Mouse (Mus musculus) MEL (cell line): ENCODE measurements around the gene Hadhb. TPM values are rescaled to one million over a fixed set of nuclear protein-coding genes. Genes with fewer than 3 reads are reported as not detected.

Experiments used
- DNase-seq: peaks from one replicate; pipeline ENCODE4 v3.0.0; 2011; ENCODE audit warnings: low read depth, low spot score
- H3K27ac ChIP-seq: 2 replicates; pipeline ENCODE4 v1.5.1; 2012; ENCODE audit warnings: low read depth, mild to moderate bottlenecking, control low read depth, low read length, moderate library complexity; ENCODE audit not compliant: control insufficient read depth
- H3K27me3 ChIP-seq, 2 experiments: fragments of 150-350 bp in 1 of 2; sonication (generic) in 1 of 2; 2 replicates each; pipeline ENCODE4 v1.6.1; 2012; ENCODE audit warnings: low read length in 2 of 2, mild to moderate bottlenecking in 2 of 2, improper control_type of control experiment in 1 of 2, moderate library complexity in 1 of 2; ENCODE audit not compliant: insufficient read depth in 2 of 2, control insufficient read depth in 1 of 2
- H3K36me3 ChIP-seq, 2 experiments: 2 replicates each; pipeline ENCODE4 v1.6.1; 2012 to 2014; ENCODE audit warnings: low read length in 2 of 2, improper control_type of control experiment in 1 of 2, inconsistent platforms in 1 of 2, mild to moderate bottlenecking in 1 of 2; ENCODE audit not compliant: insufficient read depth in 2 of 2, control insufficient read depth in 1 of 2
- H3K4me1 ChIP-seq, 2 experiments: fragments of 150-350 bp in 1 of 2; sonication (generic) in 1 of 2; 2 replicates each; pipeline ENCODE4 v1.6.1; 2012; ENCODE audit warnings: low read length in 2 of 2, improper control_type of control experiment in 1 of 2, mild to moderate bottlenecking in 1 of 2; ENCODE audit not compliant: insufficient read depth in 2 of 2, control insufficient read depth in 1 of 2
- H3K4me3 ChIP-seq, 2 experiments: fragments of 150-350 bp in 1 of 2; sonication (generic) in 1 of 2; 2 replicates each; pipeline ENCODE4 v1.5.1; 2012; ENCODE audit warnings: low read depth in 2 of 2, low read length in 2 of 2, mild to moderate bottlenecking in 2 of 2, moderate library complexity in 2 of 2, control low read depth in 1 of 2, improper control_type of control experiment in 1 of 2; ENCODE audit not compliant: control insufficient read depth in 1 of 2, insufficient read depth in 1 of 2
- H3K79me2 ChIP-seq: 2 replicates; pipeline ENCODE4 v1.6.1; 2012; ENCODE audit warnings: mild to moderate bottlenecking, low read length, moderate library complexity; ENCODE audit not compliant: control insufficient read depth, poor library complexity, insufficient read depth
- H3K9ac ChIP-seq: 2 replicates; pipeline ENCODE4 v1.6.1; 2012; ENCODE audit warnings: low read depth, mild to moderate bottlenecking, control low read depth, low read length, moderate library complexity; ENCODE audit not compliant: control insufficient read depth, poor library complexity, severe bottlenecking
- H3K9me3 ChIP-seq: fragments of 150-350 bp; sonication (generic); replicated peaks from 2 replicates; pipeline ENCODE4 v1.6.1; 2012; ENCODE audit warnings: mild to moderate bottlenecking, low read length, improper control_type of control experiment, moderate library complexity; ENCODE audit not compliant: insufficient read depth
- BHLHE40 ChIP-seq: IDR thresholded peaks from 2 replicates; pipeline ENCODE4 v1.6.1; 2012; ENCODE audit warnings: low read depth, mild to moderate bottlenecking, inconsistent platforms, low read length, improper control_type of control experiment, borderline replicate concordance
- CTCF ChIP-seq, 3 experiments: IDR thresholded peaks in 2 of 3; conservative IDR thresholded peaks in 1 of 3; 2 replicates each; pipeline ENCODE4 v1.5.1; 2011 to 2012; ENCODE audit warnings: low read length in 3 of 3, low read depth in 2 of 3, mild to moderate bottlenecking in 2 of 3, improper control_type of control experiment in 1 of 3, inconsistent platforms in 1 of 3, mixed read lengths in 1 of 3, moderate library complexity in 1 of 3; ENCODE audit not compliant: control insufficient read depth in 1 of 3, insufficient read depth in 1 of 3, poor library complexity in 1 of 3, severe bottlenecking in 1 of 3
- E2F4 ChIP-seq: IDR thresholded peaks from 2 replicates; pipeline ENCODE4 v1.6.1; 2011; ENCODE audit warnings: low read depth, low read length, improper control_type of control experiment, borderline replicate concordance
- EP300 ChIP-seq, 2 experiments: IDR thresholded peaks; 2 replicates each; pipeline ENCODE4 v1.6.1; 2011; ENCODE audit warnings: improper control_type of control experiment in 2 of 2, low read length in 2 of 2, low read depth in 1 of 2, mild to moderate bottlenecking in 1 of 2
- GABPA ChIP-seq: IDR thresholded peaks from 2 replicates; pipeline ENCODE4 v1.6.1; 2012; ENCODE audit warnings: low read depth, mild to moderate bottlenecking, inconsistent platforms, low read length, improper control_type of control experiment, moderate library complexity
- GATA1 ChIP-seq: IDR thresholded peaks from 2 replicates; pipeline ENCODE4 v1.6.1; 2011; ENCODE audit warnings: low read depth, low read length, improper control_type of control experiment
- NELFE ChIP-seq: IDR thresholded peaks from 2 replicates; pipeline ENCODE4 v1.6.1; 2011; ENCODE audit warnings: low read depth, low read length, improper control_type of control experiment
- POLR2AphosphoS5 ChIP-seq: IDR thresholded peaks from 2 replicates; pipeline ENCODE4 v1.6.1; 2012; ENCODE audit warnings: low read depth, borderline replicate concordance, mild to moderate bottlenecking, inconsistent platforms, low read length, moderate library complexity, mixed read lengths
- RCOR1 ChIP-seq: IDR thresholded peaks from 2 replicates; pipeline ENCODE4 v1.6.1; 2012; ENCODE audit warnings: low read depth, mild to moderate bottlenecking, inconsistent platforms, low read length, improper control_type of control experiment
- SIN3A ChIP-seq: IDR thresholded peaks from 2 replicates; pipeline ENCODE4 v1.6.1; 2012; ENCODE audit warnings: low read length, improper control_type of control experiment, inconsistent platforms
- SMC3 ChIP-seq: IDR thresholded peaks from 2 replicates; pipeline ENCODE4 v1.6.1; 2011; ENCODE audit warnings: low read depth, low read length, improper control_type of control experiment
- TAL1 ChIP-seq: IDR thresholded peaks from 2 replicates; pipeline ENCODE4 v1.6.1; 2012; ENCODE audit warnings: mild to moderate bottlenecking, inconsistent platforms, low read length, moderate library complexity, mixed read lengths
- UBTF ChIP-seq: IDR thresholded peaks from 2 replicates; pipeline ENCODE4 v1.6.1; 2012; ENCODE audit warnings: low read depth, mild to moderate bottlenecking, inconsistent platforms, low read length, improper control_type of control experiment, moderate library complexity, borderline replicate concordance; ENCODE audit not compliant: insufficient read depth
- USF2 ChIP-seq, 2 experiments: IDR thresholded peaks; 2 replicates each; pipeline ENCODE4 v1.6.1; 2011 to 2012; ENCODE audit warnings: improper control_type of control experiment in 2 of 2, low read length in 2 of 2, borderline replicate concordance in 1 of 2, inconsistent platforms in 1 of 2, low read depth in 1 of 2, mild to moderate bottlenecking in 1 of 2; ENCODE audit not compliant: insufficient read depth in 1 of 2
- ZC3H11A ChIP-seq: IDR thresholded peaks from 2 replicates; pipeline ENCODE4 v1.6.1; 2012; ENCODE audit warnings: low read depth, mild to moderate bottlenecking, inconsistent platforms, low read length, improper control_type of control experiment
- ZKSCAN1 ChIP-seq: IDR thresholded peaks from 2 replicates; pipeline ENCODE4 v1.6.1; 2012; ENCODE audit warnings: low read depth, mild to moderate bottlenecking, inconsistent platforms, low read length, improper control_type of control experiment, moderate library complexity
- ZMIZ1 ChIP-seq: IDR thresholded peaks from 2 replicates; pipeline ENCODE4 v1.6.1; 2012; ENCODE audit warnings: low read depth, mild to moderate bottlenecking, inconsistent platforms, low read length, improper control_type of control experiment, moderate library complexity
- polyA plus RNA-seq, 2 experiments: library from polyadenylated mRNA; stranded (reverse) in 1 of 2; unstranded in 1 of 2; fragments of >175 nt in 1 of 2; fragments of >200 nt in 1 of 2; gene quantifications; 2 replicates each; pipeline versions ENCODE4 v1.2.1 to v1.2.4; 2012; ENCODE audit warnings: low replicate concordance in 2 of 2, low read depth in 1 of 2; ENCODE audit not compliant: insufficient read length in 2 of 2, insufficient read depth in 1 of 2, missing spikeins in 1 of 2
- total RNA-seq: library from RNA; depleted of rRNA; stranded (reverse); fragments of 300-350 nt; gene quantifications from 2 replicates; pipeline ENCODE4 v1.2.3, GENCODE M21; 2012

The Hadhb gene
- total and polyA plus RNA-seq, 3 experiments: 33.0 to 162 (median 161) TPM

DNA sequence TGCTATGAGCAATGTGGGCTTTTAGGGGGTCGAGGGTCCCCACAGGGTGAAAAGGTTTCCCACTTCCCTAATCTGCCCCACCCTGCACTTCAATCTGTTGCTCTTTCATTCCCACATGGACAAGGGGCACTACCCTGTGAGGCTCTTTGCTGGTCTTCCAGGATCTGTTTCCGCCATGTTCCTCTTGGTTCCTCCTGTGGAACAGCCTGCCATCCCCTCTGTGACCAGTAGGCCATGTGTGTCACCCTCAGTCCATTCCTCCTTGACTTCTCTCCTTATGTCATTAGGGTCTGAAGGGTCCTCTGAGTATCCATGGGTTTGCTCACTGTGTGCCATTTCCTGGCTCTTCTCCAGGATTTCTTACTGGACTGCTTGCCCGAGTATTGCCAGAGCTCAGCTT lies 43.3 kb upstream of the Hadhb start:
- TF ChIP-seq CTCF (IDR thresholded peaks at IDR 0.05 in 2 of 3, conservative IDR thresholded peaks at IDR 0.05 in 1 of 3; ENCODE audit: control insufficient read depth in 1 of 3, insufficient read depth in 1 of 3, low read depth in 2 of 3, low read length in 3 of 3, poor library complexity in 1 of 3, severe bottlenecking in 1 of 3): peak in 1 of 3 experiments; percentile 29; a peak in 2 of 6 replicates
- TF ChIP-seq EP300 (IDR thresholded peaks at IDR 0.05; ENCODE audit: low read depth in 1 of 2, low read length in 2 of 2): no peak
- TF ChIP-seq POLR2AphosphoS5: no peak
- no peak for TF ChIP-seq UBTF
- TF ChIP-seq, all 39 proteins: peak for 1
- DNase-seq: peak; percentile 21
- H3K4me1 ChIP-seq: no peaks in the 10 kb centered on the region
- no peak overlapping the region for H3K4me3 ChIP-seq
- H3K27me3 ChIP-seq: no peaks in the 10 kb centered on the region; a peak in 1 of 4 replicates
- no peaks in the 10 kb centered on the region for H3K36me3 ChIP-seq
- H3K9me3 ChIP-seq: no peaks in the 10 kb centered on the region
- H3K9ac ChIP-seq: no peak overlapping the region
- H3K27ac ChIP-seq: no peak overlapping the region
- H3K79me2 ChIP-seq: no peaks in the 10 kb centered on the region

DNA sequence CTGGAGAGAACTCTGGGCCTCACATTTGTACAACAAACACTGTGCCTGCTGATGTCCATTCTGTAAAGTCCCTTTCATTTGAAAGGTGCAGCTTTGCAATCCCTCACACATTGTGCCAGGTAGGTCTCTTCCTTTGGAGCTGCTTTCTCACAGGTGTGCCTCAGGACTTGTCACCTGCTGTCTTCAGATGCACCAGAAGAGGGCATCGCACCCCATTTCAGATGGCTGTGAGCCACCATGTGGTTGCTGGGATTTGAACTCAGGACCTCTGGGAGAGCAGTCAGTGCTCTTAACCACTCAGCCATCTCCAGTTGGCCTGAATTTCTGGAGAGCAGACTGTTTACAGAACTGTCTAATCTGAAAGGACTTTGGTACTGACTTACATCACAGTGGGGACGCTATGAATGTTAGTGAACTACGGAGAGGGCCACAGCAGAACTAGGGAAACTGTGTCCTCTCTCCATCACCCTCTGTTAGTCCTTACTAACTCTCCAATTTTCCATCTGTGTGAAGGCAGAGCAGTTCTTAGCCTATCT lies 42.4 kb upstream of the Hadhb start:
- H3K9ac ChIP-seq: no peak overlapping the region
- H3K4me1 ChIP-seq: no peaks in the 10 kb centered on the region
- no peak overlapping the region for H3K27ac ChIP-seq
- H3K36me3 ChIP-seq: no peaks in the 10 kb centered on the region
- H3K9me3 ChIP-seq: no peaks in the 10 kb centered on the region
- TF ChIP-seq CTCF (IDR thresholded peaks at IDR 0.05 in 2 of 3, conservative IDR thresholded peaks at IDR 0.05 in 1 of 3; ENCODE audit: control insufficient read depth in 1 of 3, insufficient read depth in 1 of 3, low read depth in 2 of 3, low read length in 3 of 3, poor library complexity in 1 of 3, severe bottlenecking in 1 of 3): peak; percentile 15 to 32 (median 30); a peak in 4 of 6 replicates
- no peak for TF ChIP-seq BHLHE40
- no peak for TF ChIP-seq NELFE
- TF ChIP-seq GABPA: no peak
- no peak for TF ChIP-seq ZKSCAN1
- TF ChIP-seq GATA1: no peak
- TF ChIP-seq E2F4: no peak
- no peak for TF ChIP-seq TAL1
- TF ChIP-seq SIN3A: no peak
- TF ChIP-seq POLR2AphosphoS5: no peak
- peak; percentile 5; the same call in 1 of the 2 replicates for TF ChIP-seq SMC3
- no peak for TF ChIP-seq RCOR1
- no peak for TF ChIP-seq ZC3H11A
- TF ChIP-seq USF2 (IDR thresholded peaks at IDR 0.05; ENCODE audit: borderline replicate concordance in 1 of 2, insufficient read depth in 1 of 2, low read depth in 1 of 2, low read length in 2 of 2): no peak
- TF ChIP-seq ZMIZ1: no peak
- H3K27me3 ChIP-seq: no peaks in the 10 kb centered on the region; a peak in 1 of 4 replicates
- DNase-seq: no peak
- H3K4me3 ChIP-seq: no peak overlapping the region
- no peaks in the 10 kb centered on the region for H3K79me2 ChIP-seq
